Mouse (Mus musculus) right cerebral cortex, postnatal 10 days (tissue): ENCODE measurements at regions not wholly inside any gene's neighbourhood (a gene's known extent, or its start where the extent isn't known, plus 50 kb on each side); places are given as distances from the start of the nearest gene placed in this dataset.
A peak's percentile ranks its signal among the peaks of the same experiment; 100 is the strongest.

Source experiments
- DNase-seq, 2 experiments: peaks; one replicate each; pipeline ENCODE4 v3.0.0; 2021; ENCODE audit warnings: low spot score in 2 of 2

DNA sequence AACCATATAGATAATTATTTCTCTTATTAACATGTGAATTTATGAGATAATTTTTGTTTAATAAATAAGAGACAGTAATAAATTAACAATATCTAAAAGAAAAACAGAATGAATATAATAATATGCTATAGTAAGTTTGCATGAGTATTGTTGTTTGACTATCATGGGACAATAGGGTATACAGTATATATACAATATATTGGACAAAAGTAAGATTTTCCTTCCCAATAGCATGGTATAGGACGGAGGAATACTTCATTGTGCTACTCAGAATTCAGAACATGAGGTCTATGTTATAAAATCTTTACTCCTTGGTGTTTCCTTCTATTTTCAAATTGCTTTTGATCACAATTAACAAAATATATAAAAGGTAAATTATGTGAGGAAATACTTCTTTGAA, 771.0 kb upstream of the Pcdh20 start:
- DNase-seq, result no peak

DNA sequence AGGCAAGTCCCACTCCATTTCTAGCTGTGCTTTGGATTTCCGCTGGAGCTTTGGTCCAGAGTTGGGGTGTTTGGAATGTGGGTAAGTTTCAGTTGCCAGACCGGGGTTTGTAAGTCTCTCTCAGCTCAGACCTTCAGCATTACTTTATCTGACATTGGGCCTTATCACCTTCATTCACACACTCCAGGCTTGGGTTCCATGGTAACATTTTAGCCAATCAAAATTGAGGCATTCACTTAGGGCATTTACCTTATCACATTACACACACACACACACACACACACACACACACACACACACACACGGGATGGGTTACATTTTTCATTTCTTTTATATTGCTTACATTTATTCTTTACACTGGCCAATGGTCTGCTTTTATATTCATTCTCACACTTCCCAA, 765.3 kb upstream of the Pcdh20 start:
- no peak for DNase-seq

- DNase-seq, result no peak
These were observed 759.3 kb upstream of the Pcdh20 start for GRCm38 (mm10) chr14:89230482-89230881.

- DNase-seq, result no peak
These were observed 746.2 kb upstream of the Pcdh20 start for GRCm38 (mm10) chr14:89217390-89217789.

GRCm38 (mm10) chr14:89181386-89181979, 710.3 kb upstream of the Pcdh20 start:
- no peak for DNase-seq

DNA sequence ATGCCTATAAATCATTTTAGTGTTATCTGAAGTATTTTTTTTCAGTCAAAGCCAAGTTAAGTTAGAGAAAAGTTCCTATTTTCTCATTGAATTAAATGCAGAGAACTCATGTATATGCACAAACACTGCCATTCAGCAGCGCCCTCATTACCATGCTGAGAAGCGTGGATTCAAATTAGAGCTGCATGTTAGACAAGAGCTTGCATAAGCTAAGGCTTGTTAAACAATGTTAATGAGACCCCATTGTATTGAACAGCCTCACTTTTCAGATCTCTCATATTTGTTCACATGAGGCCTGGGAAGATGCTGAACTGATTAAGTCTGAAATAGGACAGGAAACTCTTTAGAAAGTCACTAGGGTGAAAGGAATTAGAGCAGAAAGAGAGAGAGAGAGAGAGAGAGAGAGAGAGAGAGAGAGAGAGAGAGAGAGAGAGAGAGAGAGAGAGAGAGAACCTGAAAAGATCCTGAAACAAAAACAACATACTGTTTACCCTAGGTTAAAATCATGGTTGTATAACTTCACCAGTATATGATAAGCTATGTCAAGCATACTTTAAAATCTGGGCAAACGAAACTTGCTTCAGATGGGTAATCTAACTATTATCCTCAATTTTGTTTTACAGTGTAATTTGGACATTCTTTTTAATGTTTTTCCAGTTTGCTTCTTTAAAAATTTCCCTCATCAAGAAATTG, 671.9 kb upstream of the Pcdh20 start:
- DNase-seq, result peak in 1 of 2 experiments; percentile 25

- DNase-seq, result no peak
These were observed 628.1 kb upstream of the Pcdh20 start for GRCm38 (mm10) chr14:89099296-89099695.

DNA sequence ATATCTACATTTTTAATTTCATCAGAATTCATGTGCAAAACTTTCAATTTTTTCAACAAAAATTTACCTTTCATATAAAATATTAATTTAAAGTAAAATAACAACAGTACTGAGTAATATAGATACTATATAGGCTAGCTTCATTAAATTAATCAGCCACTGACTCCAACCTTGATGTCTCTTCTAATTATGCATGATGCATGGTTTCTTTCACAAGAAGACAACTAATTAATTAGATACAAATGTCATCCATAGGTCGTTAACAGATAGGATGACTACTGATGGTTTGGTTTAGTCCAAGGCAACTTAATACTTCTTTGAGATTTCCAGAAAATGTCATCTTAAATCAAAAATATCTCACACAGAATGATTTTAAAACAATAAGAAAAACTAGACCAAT, 618.5 kb upstream of the Pcdh20 start:
- no peak for DNase-seq

DNA sequence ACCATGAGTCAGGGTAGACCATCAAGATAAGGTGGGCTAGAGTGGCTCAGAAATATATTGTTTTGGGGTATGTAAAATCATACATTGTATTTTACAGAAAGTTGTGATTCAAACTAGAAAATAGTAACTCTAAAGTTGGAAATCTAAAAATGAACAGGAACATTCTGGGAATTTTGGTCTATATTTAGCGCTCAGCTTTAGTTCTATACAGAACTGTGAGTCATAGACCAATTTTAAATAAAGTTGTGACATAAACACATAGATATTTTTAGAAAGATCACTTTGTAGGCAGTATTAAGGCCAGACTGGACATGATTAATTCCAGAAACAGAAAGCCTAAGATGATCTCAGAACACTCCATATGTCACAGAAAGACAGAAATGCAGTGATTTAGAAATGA, 604.8 kb upstream of the Pcdh20 start:
- no peak for DNase-seq

- DNase-seq, result no peak
These were observed 592.8 kb upstream of the Pcdh20 start for GRCm38 (mm10) chr14:89063971-89064370.

DNA sequence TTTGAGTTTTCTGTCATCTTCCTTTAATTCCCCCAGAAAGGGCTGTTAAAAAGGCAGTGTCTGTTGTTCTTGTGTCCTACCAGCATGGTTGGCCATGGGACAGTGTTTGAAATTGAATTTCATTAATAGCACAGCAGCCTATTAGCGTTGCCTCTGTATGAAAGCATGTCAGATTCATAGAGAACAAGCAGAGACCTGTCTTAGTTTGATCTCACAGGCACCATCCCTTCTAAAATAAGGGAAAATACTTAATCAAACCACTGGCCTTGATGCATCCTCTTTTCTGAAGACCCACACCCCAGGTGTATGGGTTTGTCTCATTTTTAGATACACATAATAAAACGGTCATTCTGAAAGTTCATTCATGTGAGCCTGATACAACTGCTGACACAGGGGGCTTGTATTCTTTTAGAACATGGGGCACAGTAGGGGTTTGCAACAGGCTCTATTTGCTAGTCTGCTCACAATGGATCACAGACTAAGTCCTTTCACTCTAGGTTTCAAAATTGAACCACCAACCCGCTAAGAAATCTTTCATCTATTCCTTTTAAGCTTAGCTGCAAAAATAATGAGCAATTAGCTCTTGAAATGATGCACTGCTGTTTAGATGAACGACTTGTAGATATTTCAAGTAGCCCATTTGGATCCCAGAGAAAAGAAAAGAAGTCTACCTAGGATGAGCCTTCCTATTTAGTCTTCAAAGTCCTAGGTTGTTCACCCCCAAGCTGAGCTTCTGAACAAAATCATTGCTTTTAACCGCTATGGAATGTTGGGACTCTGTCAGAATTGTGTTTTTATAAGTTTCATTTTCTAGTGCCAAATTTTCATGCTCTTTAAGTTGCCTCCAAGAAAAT, 591.6 kb upstream of the Pcdh20 start:
- DNase-seq, result no peak

DNA sequence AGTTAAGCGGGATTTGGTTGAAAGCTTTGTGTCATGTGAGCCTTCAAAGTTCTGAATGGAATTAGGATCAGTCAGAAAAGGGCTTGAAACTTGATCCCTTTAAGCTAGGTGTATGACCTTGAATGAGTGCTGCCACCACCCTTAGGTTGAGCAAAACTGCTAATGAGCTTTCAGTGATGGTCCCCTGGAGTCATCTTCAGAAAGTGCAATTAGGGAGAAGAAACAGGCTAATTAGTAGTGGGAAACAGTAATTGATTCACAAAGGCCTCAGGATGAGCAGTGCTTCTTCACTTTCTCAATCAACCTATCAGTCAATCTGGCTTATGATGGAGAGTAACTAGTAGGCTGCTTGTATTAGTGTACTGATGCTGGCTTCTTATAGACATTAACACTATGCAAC, 590.1 kb upstream of the Pcdh20 start:
- no peak for DNase-seq

- no peak for DNase-seq
These were observed 563.2 kb upstream of the Pcdh20 start for GRCm38 (mm10) chr14:89034390-89034789.

DNA sequence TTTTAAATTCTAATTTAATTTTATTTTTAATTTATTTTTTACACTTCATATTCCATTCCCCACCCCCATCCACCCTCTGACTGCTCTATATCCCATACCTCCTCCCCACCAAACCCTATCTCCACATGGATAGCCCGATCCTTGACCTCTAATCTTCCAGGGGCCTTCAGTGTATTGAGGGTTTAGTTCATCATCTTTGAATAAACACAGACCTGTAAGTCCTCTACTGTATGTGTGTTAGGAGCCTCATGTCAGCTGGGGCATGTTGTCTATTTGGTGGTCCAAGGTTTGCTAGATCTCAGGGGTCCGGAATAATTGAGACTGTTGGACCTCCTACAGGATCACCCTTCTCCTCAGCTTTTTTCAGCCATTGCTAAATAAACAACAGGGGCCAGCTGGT, 540.2 kb upstream of the Pcdh20 start:
- DNase-seq, result no peak

GRCm38 (mm10) chr14:89009648-89010047, 538.5 kb upstream of the Pcdh20 start:
- DNase-seq, result no peak

DNA sequence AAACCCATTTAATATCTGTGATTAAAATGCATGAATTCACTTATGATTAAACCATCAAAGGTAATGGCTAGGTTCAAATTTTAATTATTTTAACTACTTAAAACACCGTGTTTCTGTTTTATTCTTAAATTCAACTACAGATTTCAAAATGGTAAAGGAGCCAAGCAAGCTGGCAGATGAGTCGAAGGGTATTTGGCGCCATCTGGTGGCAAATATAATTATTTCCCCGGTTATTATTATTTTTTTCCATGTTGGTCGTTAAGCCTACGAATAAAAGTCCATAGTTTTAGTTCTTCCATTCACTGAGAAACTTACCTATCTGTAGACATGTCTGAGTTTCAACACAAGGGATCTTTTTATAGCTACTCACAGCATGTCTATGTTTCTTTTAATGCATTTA, 510.7 kb upstream of the Pcdh20 start:
- DNase-seq, result peak in 1 of 2 experiments; percentile 19

DNA sequence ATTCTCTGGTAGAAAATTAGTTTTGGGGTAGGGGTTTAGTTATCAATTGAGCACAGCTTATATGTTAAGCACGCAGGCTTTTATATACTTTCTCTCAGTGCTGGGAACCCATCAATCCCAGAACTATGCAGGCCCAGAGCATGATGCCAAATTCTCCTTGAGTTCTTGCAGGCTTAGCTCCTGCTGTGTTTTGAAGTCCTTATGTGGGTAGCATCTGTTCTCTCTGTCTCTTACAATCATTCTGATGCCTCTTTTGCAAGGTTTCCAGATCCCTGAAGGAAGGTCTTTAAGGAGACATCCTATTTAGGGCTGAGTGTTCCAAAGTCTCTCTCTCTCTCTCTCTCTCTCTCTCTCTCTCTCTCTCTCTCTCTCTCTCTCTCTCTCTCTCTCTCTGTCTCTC, 504.8 kb upstream of the Pcdh20 start:
- peak; percentile 22 to 43 for DNase-seq

GRCm38 (mm10) chr14:88934569-88934968, 463.4 kb upstream of the Pcdh20 start:
- DNase-seq, result no peak
